Mouse (Mus musculus) gastrocnemius, adult 2 months (tissue): ENCODE results near the gene Ptpre. TPM values are rescaled to one million over a fixed set of nuclear protein-coding genes. Genes with fewer than 3 reads are reported as not detected.

ENCODE experiments used
- DNase-seq: peaks from one replicate; pipeline ENCODE4 v3.0.0; 2022
- H3K27ac ChIP-seq: fragments of 200-600 bp; 2 replicates; pipeline ENCODE4 v1.8.1; 2022; ENCODE audit warnings: mild to moderate bottlenecking
- H3K4me3 ChIP-seq: fragments of 200-600 bp; 2 replicates; pipeline ENCODE4 v1.8.1; 2022; ENCODE audit warnings: mild to moderate bottlenecking, moderate library complexity
- CTCF ChIP-seq: fragments of 200-600 bp; IDR thresholded peaks from 2 replicates; pipeline ENCODE4 v1.8.1; 2022; ENCODE audit warnings: antibody characterized with exemption, mild to moderate bottlenecking, moderate library complexity
- intact Hi-C: fragments of 180-260 bp; cut with DNase I; formaldehyde crosslinking; loops from one replicate; pipeline ENCODE4 v1.15.1; 2025
- total RNA-seq, 2 experiments: library from RNA; stranded (reverse); gene quantifications; 2 replicates each; pipeline ENCODE4 v1.2.3; 2021

Gene Ptpre
- total RNA-seq, 2 experiments from 2014 or later, result 1.2 to 1.6 TPM

- TF ChIP-seq CTCF, result no peak
- intact Hi-C loops, result no loop called here
- no peak overlapping the region for H3K27ac ChIP-seq
- H3K4me3 ChIP-seq, result no peak overlapping the region
- no peak for DNase-seq
These were observed 17.0 kb upstream of the Ptpre start for GRCm38 (mm10) chr7:135520241-135520640.

GRCm38 (mm10) chr7:135521755-135522512 lies 15.3 kb upstream of the Ptpre start:
- no peak overlapping the region for H3K4me3 ChIP-seq
- H3K27ac ChIP-seq, result no peak overlapping the region
- intact Hi-C loops, result no loop called here
- no peak for DNase-seq
- no peak for TF ChIP-seq CTCF

- DNase-seq, result no peak
- intact Hi-C loops, result no loop called here
- no peak overlapping the region for H3K4me3 ChIP-seq
- TF ChIP-seq CTCF, result no peak
- no peak overlapping the region for H3K27ac ChIP-seq
These were observed 13.3 kb upstream of the Ptpre start for GRCm38 (mm10) chr7:135523981-135524380.

GRCm38 (mm10) chr7:135524424-135524967 lies 12.8 kb upstream of the Ptpre start:
- intact Hi-C loops, result no loop called here
- DNase-seq, result no peak
- Histone ChIP-seq H3K27ac (no peak overlapping the region), H3K4me3 (no peak overlapping the region)
- no peak for TF ChIP-seq CTCF

- intact Hi-C loops, result no loop called here
- TF ChIP-seq CTCF, result no peak
- Histone ChIP-seq H3K27ac (no peak overlapping the region), H3K4me3 (no peak overlapping the region)
- DNase-seq, result no peak
These were observed 10.6 kb upstream of the Ptpre start for GRCm38 (mm10) chr7:135526574-135527152.

- intact Hi-C loops, result no loop called here
These were observed 10.1 kb upstream of the Ptpre start for GRCm38 (mm10) chr7:135527169-135527568.

GRCm38 (mm10) chr7:135528515-135528914 lies 8.8 kb upstream of the Ptpre start, which contains the start of gene Clrn3:
Gene Clrn3 (minus strand): TSS chr7:135528654.
- H3K27ac ChIP-seq, result no peak within 1 kb of the TSS
- DNase-seq, result no peak
- intact Hi-C loops, result no loop called here
- TF ChIP-seq CTCF, result no peak
- no peak within 1 kb of the TSS for H3K4me3 ChIP-seq

More at GRCm38 (mm10) chr7:135527169-135527568, 10.1 kb upstream of the Ptpre start:
- H3K4me3 ChIP-seq, result no peak overlapping the region
- TF ChIP-seq CTCF, result no peak
- no peak overlapping the region for H3K27ac ChIP-seq
- DNase-seq, result no peak

- TF ChIP-seq CTCF, result no peak
- no peak for DNase-seq
- Histone ChIP-seq H3K27ac (no peak overlapping the region), H3K4me3 (no peak overlapping the region)
- intact Hi-C loops, result no loop called here
These were observed 8.2 kb upstream of the Ptpre start for GRCm38 (mm10) chr7:135529068-135529467.

GRCm38 (mm10) chr7:135534548-135535189 lies 2.6 kb upstream of the Ptpre start:
- Histone ChIP-seq H3K27ac (no peak overlapping the region), H3K4me3 (no peak overlapping the region)
- DNase-seq, result no peak
- TF ChIP-seq CTCF, result no peak
- intact Hi-C loops, result loop anchor here (10.0 kb wide), 1 partner anchor 200 kb away; no protein-coding TSS in a partner anchor

- H3K4me3 ChIP-seq, result no peak overlapping the region
- H3K27ac ChIP-seq, result no peak overlapping the region
- no peak for DNase-seq
- intact Hi-C loops, result loop anchor here (2.0 to 10.0 kb wide), 3 partner anchors 89 to 199 kb away; no protein-coding TSS in a partner anchor
- no peak for TF ChIP-seq CTCF
These were observed 1.4 kb upstream of the Ptpre start for GRCm38 (mm10) chr7:135535908-135536307.

GRCm38 (mm10) chr7:135537948-135538741 lies 864 bp downstream of the Ptpre start:
- 0 out of 2 replicates have a peak, but pooled peaks have one; percentile 2 for TF ChIP-seq CTCF
- peak; percentile 61 for DNase-seq

GRCm38 (mm10) chr7:135539429-135539828 lies 2.1 kb downstream of the Ptpre start:
- intact Hi-C loops, result loop anchor here (2.0 to 10.0 kb wide), 2 partner anchors 77 to 195 kb away; no protein-coding TSS in a partner anchor
- H3K27ac ChIP-seq, result no peak overlapping the region
- DNase-seq, result no peak
- H3K4me3 ChIP-seq, result peak overlapping the region; percentile 81
- no peak for TF ChIP-seq CTCF

More at GRCm38 (mm10) chr7:135537948-135538741, 864 bp downstream of the Ptpre start:
- Histone ChIP-seq H3K4me3 (peak overlapping the region; percentile 81), H3K27ac (peak overlapping the region; percentile 84)
- intact Hi-C loops, result loop anchor here (2.0 to 10.0 kb wide), 4 partner anchors 79 to 197 kb away; no protein-coding TSS in a partner anchor
